Mouse (Mus musculus): ENCODE results near the gene Ttll5.

DNA sequence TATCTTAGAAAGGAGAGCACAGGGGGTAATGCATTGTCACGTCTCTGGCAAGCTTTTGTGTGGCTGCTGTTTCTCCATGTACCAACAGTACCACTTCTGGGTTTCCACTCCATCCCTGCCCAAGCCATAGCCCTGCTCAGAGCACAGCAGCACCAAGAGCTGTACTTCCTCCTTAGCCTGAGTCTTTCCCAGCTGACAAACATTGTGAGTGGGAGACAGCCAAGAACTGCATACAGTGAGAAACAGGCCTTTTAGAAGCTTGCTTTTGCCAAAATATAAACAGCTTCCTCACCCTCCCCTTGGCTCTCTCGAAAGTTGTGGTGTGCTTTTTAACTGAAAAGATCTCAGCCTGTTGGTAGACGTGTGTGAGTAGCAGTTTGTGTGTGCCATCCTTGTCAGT, 182.9 kb downstream of the Ttll5 start:
- TF ChIP-seq CTCF (IDR thresholded peaks at IDR 0.05; ENCODE audit: low read depth) (no peak), EP300 (optimal IDR thresholded peaks at IDR 0.05) (no peak)

Measured in stomach, postnatal 0 days (tissue).